Mouse (Mus musculus) liver, embryonic 15.5 days (tissue): Measurements from ENCODE around the gene March11. TPM values are rescaled to one million over a fixed set of nuclear protein-coding genes. Genes with fewer than 3 reads are reported as not detected.

Experiments used
- ATAC-seq: fragments of 200-750 bp; cut with Nextera tagmentation; 2 replicates; pipeline ENCODE4 v1.8.0; 2017; ENCODE audit warnings: moderate number of reproducible peaks, mild to moderate bottlenecking, moderate library complexity; ENCODE audit not compliant: insufficient read depth
- H3K27ac ChIP-seq: fragments of 300-500 bp; sonication (generic); replicated peaks from 2 replicates; pipeline ENCODE4 v1.5.1; 2015; ENCODE audit warnings: mild to moderate bottlenecking, inconsistent platforms
- H3K27me3 ChIP-seq: fragments of 300-500 bp; sonication (generic); 2 replicates; pipeline ENCODE4 v1.6.1; 2015; ENCODE audit warnings: mild to moderate bottlenecking, inconsistent platforms
- H3K36me3 ChIP-seq: fragments of 300-500 bp; sonication (generic); replicated peaks from 2 replicates; pipeline ENCODE4 v1.6.1; 2015; ENCODE audit warnings: moderate library complexity, mild to moderate bottlenecking, inconsistent platforms
- H3K4me1 ChIP-seq: fragments of 300-500 bp; sonication (generic); replicated peaks from 2 replicates; pipeline ENCODE4 v1.6.1; 2015; ENCODE audit warnings: inconsistent platforms
- H3K4me2 ChIP-seq: fragments of 300-500 bp; sonication (generic); 2 replicates; pipeline ENCODE4 v1.6.1; 2015; ENCODE audit warnings: moderate library complexity, mild to moderate bottlenecking, inconsistent platforms
- H3K4me3 ChIP-seq: fragments of 300-500 bp; sonication (generic); replicated peaks from 2 replicates; pipeline ENCODE4 v1.5.1; 2015; ENCODE audit warnings: mild to moderate bottlenecking, inconsistent platforms
- H3K9ac ChIP-seq: fragments of 300-500 bp; sonication (generic); 2 replicates; pipeline ENCODE4 v1.6.1; 2015; ENCODE audit warnings: moderate library complexity, mild to moderate bottlenecking, inconsistent platforms
- H3K9me3 ChIP-seq: fragments of 300-500 bp; sonication (generic); replicated peaks from 2 replicates; pipeline ENCODE4 v1.6.1; 2016; ENCODE audit warnings: inconsistent platforms
- WGBS: fragments of 180-500 bp; shearing (Covaris S2); methylation state at CpG from one replicate; pipeline ENCODE4 v1.1.7; 2015; ENCODE audit warnings: mixed read lengths; ENCODE audit not compliant: insufficient replicate concordance; 5-methylcytosine and 5-hydroxymethylcytosine counted together
- polyA plus RNA-seq: library from polyadenylated mRNA; unstranded; fragments of >200 nt; fragmentation: Nextera tagmentation; extraction: Ambion mirVana; gene quantifications from 2 replicates; pipeline ENCODE4 v1.2.1, GENCODE M21; 2015

The March11 gene
- polyA plus RNA-seq, 1 experiment from 2014 or later = not detected

GRCm38 (mm10) chr15:26320402-26320801, 11.6 kb downstream of the March11 start:
- Histone ChIP-seq H3K36me3 (no peaks in the 10 kb centered on the region), H3K4me3 (no peak overlapping the region), H3K9me3 (no peaks in the 10 kb centered on the region), H3K27me3 (no peaks in the 10 kb centered on the region), H3K4me2 (no peak overlapping the region), H3K4me1 (no peaks in the 10 kb centered on the region), H3K9ac (no peak overlapping the region), H3K27ac (no peak overlapping the region)
- 61% methylated on average over 3 of the region's 3 CpGs for WGBS
- ATAC-seq = no peak

GRCm38 (mm10) chr15:26322804-26323203, 14.0 kb downstream of the March11 start:
- H3K4me1 ChIP-seq = no peaks in the 10 kb centered on the region
- H3K4me3 ChIP-seq = no peak overlapping the region
- H3K9me3 ChIP-seq = no peaks in the 10 kb centered on the region
- WGBS = 47% methylated on average over 4 of the region's 4 CpGs
- ATAC-seq = no peak
- H3K36me3 ChIP-seq = no peaks in the 10 kb centered on the region
- no peaks in the 10 kb centered on the region for H3K27me3 ChIP-seq
- H3K27ac ChIP-seq = no peak overlapping the region
- no peak overlapping the region for H3K4me2 ChIP-seq
- H3K9ac ChIP-seq = no peak overlapping the region

DNA sequence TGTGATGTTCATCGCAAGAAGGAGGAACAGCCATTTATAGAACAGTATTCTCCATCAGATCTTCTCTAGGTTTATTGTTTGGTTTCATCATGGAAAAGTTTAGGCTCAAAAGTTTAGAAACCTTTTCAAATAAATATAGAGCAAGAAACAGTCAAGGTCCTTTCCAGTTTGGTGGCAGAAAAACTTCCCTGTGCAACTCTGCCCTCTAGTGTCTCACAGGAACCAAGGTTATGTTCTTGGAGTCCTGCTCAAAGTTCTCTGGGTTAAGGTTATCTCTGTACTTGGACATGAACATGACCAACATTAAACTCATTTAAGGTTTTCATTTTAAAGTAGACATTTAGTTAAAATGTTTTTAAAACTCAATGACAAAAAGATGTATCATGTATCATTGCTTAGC, 18.3 kb downstream of the March11 start:
- ATAC-seq = no peak
- Histone ChIP-seq H3K9me3 (no peaks in the 10 kb centered on the region), H3K4me1 (no peaks in the 10 kb centered on the region), H3K36me3 (no peaks in the 10 kb centered on the region), H3K27me3 (no peaks in the 10 kb centered on the region), H3K9ac (no peak overlapping the region), H3K4me2 (no peak overlapping the region), H3K27ac (no peak overlapping the region), H3K4me3 (no peak overlapping the region)
- 61% methylated on average over 1 of the region's 1 CpGs for WGBS

DNA sequence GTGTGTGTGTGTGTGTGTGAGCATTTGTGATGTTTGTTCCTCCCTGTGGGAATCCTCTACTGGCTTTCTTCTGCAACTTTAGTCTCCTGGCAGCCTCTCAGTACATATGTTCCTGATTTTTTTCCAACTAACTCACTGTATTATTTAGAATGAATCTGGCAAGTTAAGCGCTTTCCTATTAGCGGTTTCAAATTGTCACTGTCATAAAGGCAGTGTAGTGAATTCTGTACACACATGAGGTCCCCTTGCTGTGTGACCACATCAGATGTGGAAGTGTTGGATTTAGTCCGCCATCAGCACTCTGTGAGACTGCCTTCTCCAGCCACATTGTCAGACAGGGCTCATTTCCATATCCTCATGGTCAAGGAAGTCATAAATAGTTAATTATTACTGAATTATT, 26.9 kb downstream of the March11 start:
- Histone ChIP-seq H3K9ac (no peak overlapping the region), H3K27ac (no peak overlapping the region), H3K9me3 (no peaks in the 10 kb centered on the region), H3K4me1 (no peaks in the 10 kb centered on the region), H3K36me3 (no peaks in the 10 kb centered on the region), H3K4me2 (no peak overlapping the region), H3K4me3 (no peak overlapping the region), H3K27me3 (no peaks in the 10 kb centered on the region)
- no peak for ATAC-seq
- 61% methylated on average over 3 of the region's 3 CpGs for WGBS

DNA sequence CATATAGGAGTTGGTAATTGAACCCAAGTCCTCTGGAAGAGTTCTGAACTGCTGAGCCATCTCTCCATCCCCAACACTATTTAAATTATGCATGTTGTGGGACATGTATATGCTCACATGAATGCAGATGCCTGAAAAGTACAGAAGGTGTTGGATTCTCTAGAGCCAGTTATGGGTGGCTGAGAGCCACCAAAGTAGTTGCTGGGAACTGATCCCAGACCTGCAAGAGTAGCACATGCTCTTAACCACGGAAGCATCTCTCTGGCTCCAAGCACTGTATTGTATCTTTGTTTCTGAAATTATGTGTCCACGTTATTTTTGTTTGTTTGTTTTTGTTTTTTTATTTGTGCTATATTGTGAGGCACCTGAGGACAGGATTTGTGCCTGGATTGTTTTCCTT, 28.9 kb downstream of the March11 start:
- Histone ChIP-seq H3K4me3 (no peak overlapping the region), H3K36me3 (no peaks in the 10 kb centered on the region), H3K27ac (no peak overlapping the region), H3K9me3 (no peaks in the 10 kb centered on the region), H3K4me1 (no peaks in the 10 kb centered on the region), H3K27me3 (no peaks in the 10 kb centered on the region), H3K9ac (no peak overlapping the region), H3K4me2 (no peak overlapping the region)
- no peak for ATAC-seq
- 59% methylated on average over 2 of the region's 2 CpGs for WGBS

GRCm38 (mm10) chr15:26338343-26338742, 29.5 kb downstream of the March11 start:
- H3K4me1 ChIP-seq = no peaks in the 10 kb centered on the region
- no peaks in the 10 kb centered on the region for H3K27me3 ChIP-seq
- H3K4me3 ChIP-seq = no peak overlapping the region
- ATAC-seq = no peak
- H3K4me2 ChIP-seq = no peak overlapping the region
- 72% methylated on average over 4 of the region's 4 CpGs for WGBS
- H3K27ac ChIP-seq = no peak overlapping the region
- H3K36me3 ChIP-seq = no peaks in the 10 kb centered on the region
- H3K9me3 ChIP-seq = no peaks in the 10 kb centered on the region
- no peak overlapping the region for H3K9ac ChIP-seq

- Histone ChIP-seq H3K36me3 (no peaks in the 10 kb centered on the region), H3K27ac (no peak overlapping the region), H3K9me3 (no peaks in the 10 kb centered on the region), H3K4me3 (no peak overlapping the region), H3K9ac (no peak overlapping the region), H3K4me1 (no peaks in the 10 kb centered on the region), H3K4me2 (no peak overlapping the region), H3K27me3 (no peaks in the 10 kb centered on the region)
- 74% methylated on average over 11 of the region's 11 CpGs for WGBS
- ATAC-seq = no peak
Observed at GRCm38 (mm10) chr15:26340490-26340889, 31.6 kb downstream of the March11 start.

- Histone ChIP-seq H3K27me3 (no peaks in the 10 kb centered on the region), H3K9ac (no peak overlapping the region), H3K4me3 (no peak overlapping the region), H3K36me3 (no peaks in the 10 kb centered on the region), H3K4me1 (no peaks in the 10 kb centered on the region), H3K9me3 (no peaks in the 10 kb centered on the region), H3K4me2 (no peak overlapping the region), H3K27ac (no peak overlapping the region)
- 61% methylated on average over 6 of the region's 6 CpGs for WGBS
- ATAC-seq = no peak
Observed at GRCm38 (mm10) chr15:26340966-26341365, 32.1 kb downstream of the March11 start.

- no peak for ATAC-seq
- H3K4me3 ChIP-seq = no peak overlapping the region
- no peaks in the 10 kb centered on the region for H3K9me3 ChIP-seq
- no peaks in the 10 kb centered on the region for H3K27me3 ChIP-seq
- no peaks in the 10 kb centered on the region for H3K36me3 ChIP-seq
- WGBS = 71% methylated on average over 5 of the region's 5 CpGs
- H3K4me1 ChIP-seq = no peaks in the 10 kb centered on the region
- no peak overlapping the region for H3K4me2 ChIP-seq
- no peak overlapping the region for H3K27ac ChIP-seq
- H3K9ac ChIP-seq = no peak overlapping the region
Observed at GRCm38 (mm10) chr15:26344329-26344728, 35.5 kb downstream of the March11 start.

DNA sequence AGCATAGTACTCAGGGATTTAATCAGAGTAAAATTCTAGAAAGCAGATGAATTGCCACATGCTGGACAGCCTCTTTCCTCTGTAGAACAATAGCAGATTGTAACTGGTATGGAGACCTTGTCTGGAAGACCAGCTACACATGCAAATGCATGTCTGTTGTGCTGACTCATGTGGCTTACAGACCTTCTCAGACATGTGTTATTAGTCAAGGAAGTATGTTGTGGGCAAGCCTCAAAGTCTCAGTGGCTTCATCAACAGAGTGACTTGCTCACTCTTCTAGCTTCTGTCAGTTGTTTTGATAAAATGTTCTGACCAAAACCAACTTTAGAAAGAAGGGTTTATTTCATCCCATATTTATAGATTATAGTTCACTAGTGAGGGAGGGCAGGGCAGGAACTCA, 44.8 kb downstream of the March11 start:
- Histone ChIP-seq H3K9me3 (no peaks in the 10 kb centered on the region), H3K27ac (no peak overlapping the region), H3K9ac (no peak overlapping the region), H3K4me3 (no peak overlapping the region), H3K36me3 (no peaks in the 10 kb centered on the region), H3K27me3 (no peaks in the 10 kb centered on the region), H3K4me1 (no peaks in the 10 kb centered on the region), H3K4me2 (no peak overlapping the region)
- ATAC-seq = no peak

DNA sequence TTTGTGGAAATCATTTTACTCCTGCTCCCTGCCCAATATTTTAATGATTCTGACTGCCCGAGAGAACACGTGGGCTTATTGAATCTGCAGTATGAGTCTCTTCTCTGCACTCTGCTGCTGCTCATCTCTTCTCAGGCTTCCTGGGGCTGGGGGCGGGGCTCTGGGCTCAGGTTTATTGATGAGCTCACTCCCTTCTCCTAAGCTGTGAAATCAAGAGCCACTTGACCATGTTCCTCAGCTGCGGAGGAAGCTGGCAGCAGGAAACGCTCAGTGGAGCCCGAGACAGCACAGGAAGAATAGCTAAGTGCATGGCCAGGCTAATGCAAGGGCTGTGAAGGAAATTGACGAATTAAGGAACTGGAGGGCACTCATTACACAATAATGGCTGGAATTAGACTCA, 56.5 kb downstream of the March11 start:
- Histone ChIP-seq H3K27me3 (no peaks in the 10 kb centered on the region), H3K9me3 (no peaks in the 10 kb centered on the region), H3K4me3 (no peak overlapping the region), H3K27ac (no peak overlapping the region), H3K4me1 (no peaks in the 10 kb centered on the region), H3K36me3 (no peaks in the 10 kb centered on the region), H3K9ac (no peak overlapping the region), H3K4me2 (no peak overlapping the region)
- no peak for ATAC-seq
- 14% methylated on average over 7 of the region's 7 CpGs for WGBS

DNA sequence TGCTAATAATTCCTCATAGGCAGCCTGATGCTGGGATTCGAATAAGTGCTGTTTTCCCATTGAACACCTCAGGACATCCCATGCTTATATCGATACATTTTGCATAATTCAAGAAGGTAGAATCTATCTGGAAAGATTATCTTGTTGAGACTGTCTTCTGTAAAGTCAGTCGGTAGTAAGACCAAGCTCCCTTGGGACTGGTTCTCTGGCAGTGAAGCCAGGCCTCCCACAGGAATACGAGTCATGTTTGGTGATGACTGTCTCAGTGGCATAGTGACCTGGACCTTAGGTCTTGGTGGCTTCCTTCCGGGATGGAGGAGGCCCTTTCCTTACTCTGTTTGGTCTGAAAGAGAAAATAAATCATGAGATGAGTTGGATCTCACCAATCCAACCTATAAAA, 57.7 kb downstream of the March11 start:
- Histone ChIP-seq H3K9me3 (no peaks in the 10 kb centered on the region), H3K9ac (no peak overlapping the region), H3K27me3 (no peaks in the 10 kb centered on the region), H3K27ac (no peak overlapping the region), H3K4me1 (no peaks in the 10 kb centered on the region), H3K36me3 (no peaks in the 10 kb centered on the region), H3K4me2 (no peak overlapping the region), H3K4me3 (no peak overlapping the region)
- 60% methylated on average over 5 of the region's 5 CpGs for WGBS
- no peak for ATAC-seq
